Mouse (Mus musculus): Measurements from ENCODE around the gene Adgrl2.

The Adgrl2 gene

GRCm38 (mm10) chr3:148990531-148991003 is at the start of gene Adgrl2:
Gene Adgrl2 (minus strand): TSS chr3:148990555.
- no peak for DNase-seq (ENCODE audit: low read depth)

- DNase-seq (ENCODE audit: low read depth) = peak; percentile 76
These were observed 48.4 kb upstream of the Adgrl2 start for GRCm38 (mm10) chr3:149038771-149039170.

DNA sequence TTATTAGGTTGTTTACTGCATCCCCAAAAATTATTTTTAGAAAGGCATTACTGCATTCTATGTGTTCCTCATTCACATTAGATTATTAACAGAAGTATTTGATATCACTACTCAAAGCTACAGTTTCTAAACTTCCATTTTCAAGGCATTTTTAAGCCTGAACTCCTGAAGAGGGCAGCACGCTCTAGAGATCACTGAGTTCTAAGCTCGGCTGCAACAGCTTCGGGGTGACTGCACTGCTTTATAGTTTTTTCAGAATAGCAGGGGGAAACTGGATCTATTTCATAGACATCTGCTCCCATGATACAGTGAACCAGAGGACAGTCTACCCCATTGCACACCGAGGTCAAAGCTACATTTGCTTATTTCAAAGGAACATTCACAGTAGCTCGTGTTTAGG is 29.6 kb upstream of the Adgrl2 start:
- DNase-seq (ENCODE audit: low read depth) = peak; percentile 25

DNA sequence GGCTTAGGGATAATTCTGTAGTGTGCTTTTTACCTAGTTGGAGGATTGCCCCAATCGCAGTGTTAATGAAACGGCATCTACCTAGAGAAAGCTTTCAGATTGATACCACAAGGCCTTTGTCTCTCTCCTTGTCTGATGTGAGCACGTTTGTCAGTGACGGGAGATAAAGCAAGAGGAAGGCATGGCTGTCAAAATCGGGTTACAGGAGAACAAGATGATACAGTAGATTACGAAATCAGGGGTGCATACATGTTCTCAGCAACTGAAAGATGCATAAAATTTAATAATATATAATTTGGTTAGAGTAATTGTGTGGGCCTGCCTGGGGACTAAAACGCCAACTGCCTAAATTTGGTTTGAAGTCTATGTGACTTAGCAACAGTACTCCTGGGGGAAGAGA is 19.0 kb upstream of the Adgrl2 start:
- DNase-seq (ENCODE audit: low read depth) = no peak

DNA sequence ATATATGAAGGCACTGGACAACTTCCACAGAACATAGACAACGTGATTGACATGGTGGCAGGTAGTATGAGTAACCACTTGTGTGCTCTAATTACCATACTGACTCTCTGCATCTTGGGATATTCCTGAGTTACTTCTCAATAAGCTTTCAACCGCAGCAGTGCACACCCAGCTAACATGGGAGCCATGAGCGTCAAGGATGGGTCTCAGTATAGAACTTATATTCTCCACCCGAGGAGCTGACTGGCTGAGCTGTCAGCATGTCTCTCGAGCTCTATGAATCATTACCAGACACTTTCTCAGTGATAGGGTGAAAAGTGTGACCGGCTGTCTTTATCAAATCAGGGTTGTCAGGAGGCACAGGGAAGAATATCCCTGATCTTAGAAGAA is 18.3 kb upstream of the Adgrl2 start:
- no peak for DNase-seq (ENCODE audit: low read depth)

DNA sequence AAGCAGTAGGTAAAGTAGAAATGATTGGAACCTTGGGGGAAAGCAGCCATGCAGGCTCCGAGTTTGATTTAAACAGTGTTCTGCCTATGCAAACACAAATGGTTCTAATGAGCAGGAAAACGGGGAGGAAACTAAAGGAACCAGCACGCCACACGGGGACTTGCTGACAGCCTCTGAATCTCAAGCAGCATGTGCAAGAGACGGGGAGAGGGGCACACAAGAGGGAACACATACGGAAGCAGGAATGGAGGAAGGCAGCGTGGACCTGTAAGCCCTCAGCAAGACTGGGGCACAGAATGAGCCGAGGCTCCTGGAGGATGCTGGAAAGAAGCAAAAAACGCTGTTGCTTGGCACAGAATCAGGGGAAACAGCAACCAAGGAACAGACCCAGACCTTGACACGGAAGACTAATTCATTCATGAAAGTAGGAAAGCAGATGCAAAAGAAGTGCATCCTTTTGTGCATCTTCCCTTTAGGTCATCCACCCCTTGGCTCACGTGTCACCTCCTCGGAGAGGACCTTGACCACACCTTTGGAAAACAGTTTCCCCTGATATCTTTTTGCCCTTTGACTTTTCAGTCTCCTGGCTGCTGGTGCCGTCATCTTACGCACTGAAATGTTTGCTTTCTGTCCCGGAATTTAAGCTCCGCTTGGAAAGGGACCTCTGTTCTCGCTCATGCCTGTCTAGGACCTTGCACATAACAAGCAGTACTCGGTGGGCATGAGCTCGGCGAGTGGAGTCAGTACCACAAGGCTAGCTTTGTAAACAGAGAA is 17.7 kb upstream of the Adgrl2 start:
- DNase-seq (ENCODE audit: low read depth) = no peak

- no peak for DNase-seq (ENCODE audit: low read depth)
These were observed 11.0 kb upstream of the Adgrl2 start for GRCm38 (mm10) chr3:149001364-149001763.

DNA sequence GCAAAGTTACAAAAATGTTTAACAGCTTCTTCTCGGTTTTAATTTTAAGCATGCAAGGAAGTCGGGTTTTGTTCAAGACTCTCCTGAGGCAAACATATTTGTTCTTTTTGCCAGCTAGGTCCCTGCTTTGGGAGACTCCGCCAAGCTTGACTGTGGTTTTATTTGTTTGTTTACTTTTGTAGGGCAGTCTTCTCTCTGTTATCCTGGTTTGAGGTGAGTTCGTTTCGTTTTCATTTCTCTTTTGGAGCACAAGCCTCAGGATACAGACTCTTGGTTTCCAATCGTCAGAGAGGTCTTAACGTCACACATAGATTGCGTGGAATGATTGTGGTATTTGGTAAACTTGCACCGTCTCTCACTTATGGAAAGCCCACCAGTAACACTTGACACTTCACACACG is 8.3 kb upstream of the Adgrl2 start:
- no peak for DNase-seq (ENCODE audit: low read depth)

DNA sequence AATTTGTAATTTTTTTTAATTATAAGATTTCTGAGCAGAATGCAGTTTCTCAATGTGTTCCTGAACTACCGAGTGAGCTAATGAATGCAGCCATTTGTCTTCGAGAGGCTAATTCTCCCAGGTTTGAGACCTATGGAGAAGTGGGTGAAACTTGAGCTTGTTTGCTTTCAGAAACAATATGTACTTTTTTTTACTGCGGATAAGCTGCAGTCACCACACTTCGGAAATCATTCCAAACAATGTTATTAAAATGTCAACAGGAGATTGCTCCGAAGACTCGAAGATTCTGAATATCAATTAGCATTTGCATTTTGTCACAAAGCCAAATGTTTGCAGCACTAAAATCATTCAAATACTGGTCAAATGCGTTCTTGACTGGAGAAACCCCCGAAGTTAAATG is 701 bp upstream of the Adgrl2 start:
- peak; percentile 15 for DNase-seq (ENCODE audit: low read depth)

DNA sequence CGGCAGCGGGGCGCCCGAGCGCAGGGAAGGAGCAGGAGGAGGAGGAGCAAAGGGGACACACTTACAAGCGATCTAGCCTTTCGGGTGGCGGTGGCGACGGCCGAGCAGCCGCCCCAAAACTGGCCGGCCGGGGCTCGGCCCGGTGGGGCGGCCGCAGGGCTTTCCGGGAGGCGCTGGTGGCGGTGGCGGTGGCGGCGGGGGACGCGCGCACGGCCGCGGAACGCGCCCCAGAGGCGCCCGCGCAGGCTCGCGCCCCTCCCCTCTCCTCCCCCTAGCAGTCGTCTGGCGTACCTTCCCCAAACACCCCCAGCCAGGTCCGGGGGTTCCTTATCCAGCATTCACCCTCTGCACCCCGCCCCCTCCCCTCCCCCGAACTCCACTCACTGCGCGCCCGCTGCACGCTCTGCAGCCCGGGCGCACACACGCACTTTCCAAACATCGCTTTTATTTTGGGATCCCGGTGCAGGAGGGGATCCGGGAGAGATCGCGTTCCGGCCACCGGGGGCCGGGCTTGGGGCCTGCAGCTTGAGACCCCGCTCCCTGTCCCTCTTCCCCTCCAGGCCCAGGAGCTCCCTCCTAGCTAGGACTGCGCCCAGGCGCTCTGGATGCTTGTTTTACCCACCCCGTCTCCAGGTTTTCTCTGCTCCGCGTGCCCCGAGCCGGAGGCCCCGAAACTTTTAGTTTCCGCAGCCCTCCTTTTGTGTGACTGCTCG is 381 bp downstream of the Adgrl2 start:
- peak; percentile 80 for DNase-seq (ENCODE audit: low read depth)

DNA sequence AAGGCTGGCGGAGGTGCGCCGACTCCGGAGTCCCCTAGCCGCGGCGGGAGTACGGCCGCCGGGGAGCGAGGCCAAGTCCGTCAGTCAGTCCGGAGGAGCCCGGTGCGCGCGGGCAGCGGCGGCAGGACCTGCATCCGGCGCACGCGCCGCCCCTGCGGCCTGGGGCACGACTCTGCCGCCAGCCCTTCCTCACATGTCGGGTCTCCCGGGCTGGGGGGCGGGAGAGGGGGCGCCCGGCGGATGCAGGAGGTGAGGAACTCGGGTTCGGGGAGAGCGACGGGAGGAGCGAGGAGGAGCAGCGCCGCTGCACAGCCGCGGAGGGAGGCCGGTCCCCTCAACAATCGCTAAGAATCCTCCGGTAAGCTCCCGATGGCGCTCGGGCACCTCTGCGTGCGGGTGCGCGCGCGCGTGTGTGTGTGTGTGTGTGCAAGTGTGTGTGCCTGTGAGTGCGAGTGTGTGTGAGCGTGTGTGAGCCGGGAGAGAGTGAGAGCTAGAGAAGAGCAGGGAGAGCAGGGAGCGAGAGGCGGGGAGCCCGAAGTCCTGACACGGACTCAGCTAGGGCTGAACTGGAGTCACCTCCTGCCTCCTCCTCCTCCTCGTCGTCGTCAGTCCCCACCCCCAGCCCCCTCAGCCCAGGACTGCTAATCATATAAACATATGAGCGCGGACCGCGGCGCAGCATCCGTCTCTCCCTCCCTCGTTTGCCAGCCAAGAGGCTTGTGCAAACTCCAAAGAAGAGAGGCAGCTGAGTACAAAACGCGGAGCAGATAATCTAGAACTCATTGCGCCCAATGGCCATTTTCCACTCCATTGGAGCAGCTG is 1.1 kb downstream of the Adgrl2 start:
- peak; percentile 91 for DNase-seq (ENCODE audit: low read depth)

- peak; percentile 60 for DNase-seq (ENCODE audit: low read depth)
These were observed 1.9 kb downstream of the Adgrl2 start for GRCm38 (mm10) chr3:148988293-148988995.

DNA sequence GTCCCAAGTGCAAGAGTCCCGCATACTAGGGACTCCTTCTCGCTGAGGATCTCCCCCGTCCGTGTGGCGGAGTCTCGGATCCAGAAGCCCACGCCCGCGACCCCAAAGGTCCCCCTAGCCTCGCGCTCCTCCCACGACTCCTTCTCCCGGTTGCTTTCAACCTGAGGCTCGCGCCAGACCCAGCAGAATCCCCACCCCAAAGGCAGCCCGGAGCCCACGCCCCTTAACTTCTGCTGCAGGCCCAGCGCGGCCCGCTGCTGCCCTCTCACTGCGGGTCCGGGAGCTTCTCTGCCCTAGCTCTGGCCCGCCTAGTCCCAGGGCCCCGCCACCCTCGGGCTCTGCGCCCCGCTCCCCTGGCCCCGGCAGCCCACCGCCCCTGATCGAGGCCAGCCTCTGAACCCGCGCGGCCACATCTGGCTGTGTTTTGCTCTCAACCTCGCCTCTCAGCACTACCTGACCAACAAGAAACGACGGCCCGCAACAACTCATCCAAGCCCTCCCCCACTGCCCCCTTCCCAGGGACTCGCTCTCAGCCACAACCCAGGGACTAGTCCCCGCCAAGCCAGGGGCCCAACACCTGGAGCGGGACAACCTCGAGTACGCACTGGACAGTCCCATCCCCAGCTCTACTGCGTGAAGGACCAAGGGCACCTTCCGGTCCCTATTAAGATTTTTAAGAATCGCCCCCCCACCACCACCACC is 2.6 kb downstream of the Adgrl2 start:
- peak; percentile 93 for DNase-seq (ENCODE audit: low read depth)

DNA sequence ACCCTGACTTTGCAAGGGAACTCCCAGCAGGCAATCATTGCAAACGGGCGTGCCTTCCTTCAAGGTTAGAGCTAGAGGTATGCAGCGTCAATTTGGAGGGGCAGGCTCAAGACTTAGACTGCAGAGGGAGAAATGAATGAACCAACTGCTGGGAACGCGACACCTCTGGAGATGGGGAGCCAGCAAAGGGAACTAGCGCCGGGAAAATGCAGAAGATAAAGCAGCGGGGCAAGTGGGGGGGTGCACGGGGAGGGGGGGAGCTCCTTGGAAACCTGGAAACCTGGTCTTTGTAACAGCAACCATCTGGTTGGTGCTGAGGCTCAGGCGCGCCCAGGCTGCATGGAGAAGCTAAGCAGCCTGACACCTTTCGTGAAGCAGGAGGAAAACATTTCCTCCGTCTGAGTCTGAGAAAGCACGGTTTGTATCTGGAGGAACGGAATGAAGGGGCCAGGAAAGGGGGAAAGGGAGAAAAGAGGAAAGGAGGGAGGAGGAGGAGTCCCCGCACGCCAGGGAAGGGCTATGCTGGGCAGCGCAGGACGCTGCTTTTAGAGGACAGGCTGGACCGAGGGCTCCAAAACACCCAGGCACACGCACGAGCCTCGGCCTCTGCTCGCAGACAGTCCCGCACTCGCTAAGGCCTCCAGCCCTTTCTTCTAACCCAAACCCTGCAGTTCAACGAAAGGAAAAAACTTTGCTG is 3.3 kb downstream of the Adgrl2 start:
- peak; percentile 73 for DNase-seq (ENCODE audit: low read depth)

DNA sequence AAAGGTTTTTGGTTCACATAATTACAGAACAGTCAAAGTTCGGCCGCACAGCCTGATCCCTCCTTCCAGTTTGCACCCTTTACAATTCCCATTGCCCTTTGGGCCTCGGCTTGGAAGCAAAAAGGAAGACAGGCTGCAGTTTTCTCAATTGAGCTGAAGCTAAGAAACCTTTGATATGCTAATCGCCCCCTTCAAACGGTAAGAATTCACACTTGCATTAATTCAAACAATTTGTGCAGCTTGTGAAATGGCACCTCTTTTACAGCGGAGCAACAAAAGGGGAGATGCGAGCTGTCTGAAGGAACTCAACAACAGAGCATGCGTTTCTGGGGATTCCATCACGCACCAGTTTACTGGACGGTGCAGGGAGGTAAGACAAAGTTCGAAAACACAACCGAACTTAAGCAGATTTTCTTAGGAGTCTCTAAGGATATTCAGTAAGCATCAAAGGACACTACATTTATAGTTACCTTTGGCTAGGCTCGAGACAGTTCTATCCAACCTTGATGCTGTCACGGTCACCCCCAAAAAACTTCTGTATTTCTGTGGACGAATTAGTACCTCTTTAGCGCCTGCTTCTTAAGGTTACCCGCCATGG is 4.0 kb downstream of the Adgrl2 start:
- no peak for DNase-seq (ENCODE audit: low read depth)

DNA sequence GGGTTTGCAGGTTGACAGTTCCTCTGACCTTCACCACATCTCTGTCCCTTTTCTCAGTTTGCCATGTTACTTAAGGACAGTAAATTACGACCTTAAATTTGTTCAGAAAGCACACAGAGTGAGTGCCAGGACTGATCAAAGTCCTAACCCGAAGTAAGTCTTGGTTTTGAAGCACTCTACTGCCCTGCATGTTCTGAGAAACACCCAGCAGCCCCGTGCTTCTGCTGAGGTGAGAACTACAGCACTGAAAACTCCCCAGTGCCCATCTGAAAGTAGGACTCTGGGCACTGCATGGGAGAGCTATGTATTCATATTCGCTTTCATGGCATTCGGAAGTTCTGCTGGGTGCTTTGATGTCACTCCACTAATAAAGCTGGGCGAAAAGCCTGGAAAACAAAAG is 6.0 kb downstream of the Adgrl2 start:
- no peak for DNase-seq (ENCODE audit: low read depth)

GRCm38 (mm10) chr3:148982370-148982769 is 8.0 kb downstream of the Adgrl2 start:
- DNase-seq (ENCODE audit: low read depth) = no peak

- DNase-seq (ENCODE audit: low read depth) = no peak
These were observed 8.6 kb downstream of the Adgrl2 start for GRCm38 (mm10) chr3:148981776-148982175.

GRCm38 (mm10) chr3:148978541-148978940 is 11.8 kb downstream of the Adgrl2 start:
- no peak for DNase-seq (ENCODE audit: low read depth)

- DNase-seq (ENCODE audit: low read depth) = no peak
These were observed 12.5 kb downstream of the Adgrl2 start for GRCm38 (mm10) chr3:148977838-148978237.

All from NIH3T3 (cell line).